Mouse (Mus musculus): ENCODE measurements around the gene Scnm1.

Gene Scnm1

GRCm38 (mm10) chr3:95133680-95134101 is at the start of gene Scnm1, which contains the start of gene Lysmd1:
Gene Scnm1, minus strand, starts transcription at chr3:95134011.
Gene Lysmd1, plus strand, starts transcription at chr3:95134088.
- DNase-seq = peak; percentile 97

- DNase-seq = no peak
These were observed 48.0 kb upstream of the Scnm1 start for GRCm38 (mm10) chr3:95181841-95182240.

- no peak for DNase-seq
These were observed 46.1 kb upstream of the Scnm1 start for GRCm38 (mm10) chr3:95179890-95180289.

GRCm38 (mm10) chr3:95178948-95179347 is 45.1 kb upstream of the Scnm1 start:
- DNase-seq = no peak

GRCm38 (mm10) chr3:95177583-95177982 is 43.8 kb upstream of the Scnm1 start:
- no peak for DNase-seq

GRCm38 (mm10) chr3:95176500-95176899 is 42.7 kb upstream of the Scnm1 start:
- DNase-seq = no peak

GRCm38 (mm10) chr3:95174011-95174592 is 40.3 kb upstream of the Scnm1 start:
- peak; percentile 75 for DNase-seq

- DNase-seq = peak; percentile 19
These were observed 39.6 kb upstream of the Scnm1 start for GRCm38 (mm10) chr3:95173256-95173949.

- DNase-seq = no peak
These were observed 38.9 kb upstream of the Scnm1 start for GRCm38 (mm10) chr3:95172526-95173255.

GRCm38 (mm10) chr3:95171105-95171504 is 37.3 kb upstream of the Scnm1 start:
- DNase-seq = no peak

- DNase-seq = no peak
These were observed 36.2 kb upstream of the Scnm1 start for GRCm38 (mm10) chr3:95169996-95170395.

- DNase-seq = no peak
These were observed 31.0 kb upstream of the Scnm1 start for GRCm38 (mm10) chr3:95164840-95165239.

GRCm38 (mm10) chr3:95164256-95164550 is 30.4 kb upstream of the Scnm1 start:
- DNase-seq = no peak

- DNase-seq = no peak
These were observed 29.8 kb upstream of the Scnm1 start for GRCm38 (mm10) chr3:95163419-95164255.

GRCm38 (mm10) chr3:95162345-95162628 is 28.5 kb upstream of the Scnm1 start:
- no peak for DNase-seq

- no peak for DNase-seq
These were observed 28.0 kb upstream of the Scnm1 start for GRCm38 (mm10) chr3:95161618-95162344.

- DNase-seq = no peak
These were observed 27.3 kb upstream of the Scnm1 start for GRCm38 (mm10) chr3:95161041-95161551.

- peak; percentile 88 for DNase-seq
These were observed 26.5 kb upstream of the Scnm1 start, which contains the start of gene Sema6c for GRCm38 (mm10) chr3:95159987-95160963. Gene Sema6c, plus strand, starts transcription at chr3:95160457.

GRCm38 (mm10) chr3:95159511-95159986 is 25.7 kb upstream of the Scnm1 start:
- DNase-seq = no peak

- no peak for DNase-seq
These were observed 20.1 kb upstream of the Scnm1 start for GRCm38 (mm10) chr3:95153874-95154273.

- no peak for DNase-seq
These were observed 14.1 kb upstream of the Scnm1 start for GRCm38 (mm10) chr3:95147924-95148323.

All from kidney, adult 11 months (tissue).